Mouse (Mus musculus) kidney, postnatal 4 days (tissue): ENCODE measurements at regions not wholly inside any gene's neighbourhood (a gene's known extent, or its start where the extent isn't known, plus 50 kb on each side); places are given as distances from the start of the nearest gene placed in this dataset.
A peak's percentile ranks its signal among the peaks of the same experiment; 100 is the strongest.

ENCODE experiments used
- DNase-seq, 2 experiments: peaks; one replicate each; pipeline ENCODE4 v3.0.0; 2021; ENCODE audit warnings: mixed read lengths in 2 of 2

- DNase-seq: no peak
These were observed 298.4 kb downstream of the Ndfip2 start for GRCm38 (mm10) chr14:105556813-105557212.

- no peak for DNase-seq
These were observed 285.7 kb downstream of the Ndfip2 start for GRCm38 (mm10) chr14:105544066-105544465.

DNA sequence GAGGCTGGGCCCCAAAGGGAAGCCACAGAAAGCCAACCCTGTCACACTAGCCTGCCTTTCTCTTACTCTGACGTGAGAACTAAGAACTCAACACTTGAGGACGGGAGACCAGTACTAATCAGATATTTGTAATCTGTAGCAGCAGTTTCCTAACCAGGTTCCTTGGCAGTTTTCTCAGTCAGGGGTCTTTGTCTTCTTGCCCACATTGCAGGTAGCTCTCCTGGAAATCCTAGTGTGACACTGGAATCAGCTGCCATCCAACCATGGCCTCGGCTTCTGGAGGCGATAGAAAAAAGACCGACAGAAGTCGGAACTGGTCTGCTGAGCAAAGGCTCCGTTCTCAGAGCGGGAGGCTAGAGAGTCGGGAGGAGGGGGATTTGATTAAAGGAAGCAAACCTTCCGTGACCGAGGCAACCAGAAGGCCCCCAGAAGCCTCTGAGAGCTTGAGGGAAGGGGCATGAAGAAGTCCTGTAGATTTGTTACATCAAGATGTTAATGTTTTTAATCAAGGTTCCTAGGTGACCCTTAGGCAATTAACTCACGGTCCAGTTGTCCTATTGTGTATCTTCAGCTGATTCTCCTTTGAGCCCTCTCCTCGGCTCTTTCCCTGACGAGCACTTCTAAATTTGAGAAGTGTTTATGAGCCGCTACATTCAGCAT lies 284.2 kb downstream of the Ndfip2 start:
- peak; percentile 14 to 26 for DNase-seq

DNA sequence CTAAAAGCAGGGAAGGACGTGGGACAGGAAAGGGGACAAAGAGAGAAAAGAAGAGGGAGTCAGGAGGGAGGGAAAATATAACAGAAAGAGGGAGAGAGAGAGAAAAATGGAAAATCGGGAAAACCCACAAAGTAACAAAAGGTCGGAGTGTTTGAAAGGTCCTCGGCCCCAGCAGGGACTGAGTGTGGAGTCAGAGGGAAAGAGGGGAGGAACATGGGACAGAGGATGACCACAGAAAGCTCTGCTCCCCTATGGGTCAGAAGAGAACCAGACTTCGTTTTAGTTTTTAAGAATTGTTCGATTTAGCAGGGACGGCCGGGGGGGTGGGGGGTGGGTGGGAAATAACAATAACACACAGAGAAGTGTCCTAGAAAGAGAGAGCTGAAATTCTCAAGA lies 283.7 kb downstream of the Ndfip2 start:
- DNase-seq: no peak

DNA sequence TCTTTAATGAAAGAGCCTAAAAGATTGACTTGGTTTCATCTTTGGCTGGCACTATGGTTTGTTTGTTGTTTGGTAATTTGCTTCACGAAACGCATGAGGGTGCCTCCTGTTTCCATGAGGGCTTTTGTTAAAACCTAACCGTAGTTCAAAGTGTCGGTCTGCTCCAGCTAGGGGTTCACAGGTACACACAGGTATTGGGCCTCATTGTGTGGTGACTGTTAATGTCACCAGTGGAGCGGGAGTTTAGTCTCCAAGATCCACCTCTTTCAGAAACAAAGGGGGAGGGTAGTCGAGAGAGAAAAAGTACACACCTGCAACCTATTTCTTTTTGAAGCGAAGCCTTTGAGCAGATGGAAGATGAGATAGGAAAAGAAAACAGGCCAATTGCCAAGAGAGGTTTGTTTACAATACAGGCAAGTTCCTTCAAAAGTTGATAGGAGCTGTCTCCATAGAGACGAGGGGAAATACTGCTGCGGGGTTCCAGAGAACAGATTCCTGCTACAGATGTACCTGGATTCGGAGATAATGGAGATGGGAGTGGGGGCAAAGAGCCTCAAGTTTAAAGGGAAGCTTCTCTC lies 273.9 kb downstream of the Ndfip2 start:
- no peak for DNase-seq

GRCm38 (mm10) chr14:105528107-105528506 lies 269.7 kb downstream of the Ndfip2 start:
- no peak for DNase-seq

- DNase-seq: no peak
These were observed 265.5 kb downstream of the Ndfip2 start for GRCm38 (mm10) chr14:105523849-105524248.

DNA sequence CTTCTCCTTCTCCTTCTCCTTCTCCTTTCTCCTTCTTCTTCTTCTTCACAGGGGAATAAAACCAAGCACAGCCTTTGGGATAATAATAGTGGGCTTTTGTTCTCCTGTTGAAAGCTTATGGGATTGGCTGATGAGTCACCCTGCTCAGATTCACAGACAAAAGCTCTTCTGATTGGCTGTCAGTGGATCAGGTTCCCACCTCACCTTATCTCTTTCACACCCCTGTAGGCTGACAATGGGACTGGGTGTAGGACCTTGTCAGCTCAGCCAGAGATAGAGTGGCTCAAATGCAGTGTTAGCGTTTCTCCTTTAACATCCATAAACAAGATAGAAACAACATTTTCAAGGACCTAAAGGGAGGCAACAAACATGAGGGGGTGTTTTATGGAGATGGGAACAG lies 263.9 kb downstream of the Ndfip2 start:
- no peak for DNase-seq

GRCm38 (mm10) chr14:105518706-105519105 lies 260.3 kb downstream of the Ndfip2 start:
- no peak for DNase-seq

DNA sequence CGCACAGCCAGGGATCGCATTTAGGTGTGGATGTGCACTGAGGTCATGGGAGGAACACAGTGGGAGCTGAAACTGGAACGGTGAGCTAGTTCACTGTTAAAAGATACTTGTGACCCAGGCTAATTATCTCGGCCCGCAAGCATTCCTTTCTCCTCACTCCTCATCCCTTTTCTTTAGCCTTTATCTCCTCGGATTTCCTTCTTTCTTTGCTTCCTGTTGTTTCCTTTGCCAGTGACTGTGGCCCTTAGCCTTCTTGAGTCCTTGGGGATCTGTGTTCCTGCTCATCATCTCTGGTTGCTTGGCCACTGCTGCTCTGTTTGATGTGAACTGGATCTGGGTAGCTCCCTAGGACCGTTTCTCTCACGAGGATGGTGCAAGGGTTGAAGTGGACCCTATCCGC lies 256.0 kb downstream of the Ndfip2 start:
- no peak for DNase-seq

DNA sequence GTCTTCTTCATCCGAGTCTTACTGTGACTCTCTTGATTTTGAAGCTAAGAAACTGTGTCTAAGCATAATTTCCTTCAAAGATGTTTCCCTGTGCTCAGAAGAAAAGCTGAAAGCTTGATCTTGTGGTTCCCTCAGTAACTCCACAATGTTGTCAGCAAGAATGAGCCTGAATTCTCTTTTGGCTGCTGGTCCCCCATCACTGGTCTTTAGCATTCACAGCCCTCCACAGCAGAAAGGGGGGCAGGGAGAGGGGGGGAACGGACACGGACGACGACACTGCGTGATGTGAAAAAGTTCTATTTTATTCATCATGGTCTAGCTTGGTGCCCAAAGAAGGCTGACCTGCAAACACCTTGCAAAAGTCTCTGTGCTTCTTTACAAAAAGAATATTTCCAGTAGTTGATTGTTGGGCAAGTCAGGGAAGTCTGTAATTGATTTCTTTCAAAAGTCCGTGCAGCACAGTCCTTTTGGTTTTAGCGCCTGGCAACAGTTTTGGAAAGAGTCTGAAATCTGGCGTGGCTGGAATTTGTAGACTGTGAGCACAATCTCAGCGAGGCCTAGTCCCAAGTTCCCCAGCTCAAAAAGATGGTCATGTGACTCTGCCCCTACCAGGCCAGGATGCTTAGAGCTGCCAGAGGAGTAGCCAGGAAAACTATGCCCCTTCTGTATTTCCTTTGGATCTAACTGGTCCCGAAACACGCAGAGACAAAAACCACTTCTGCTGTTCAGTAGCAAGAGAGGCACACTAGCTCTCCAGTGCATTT lies 254.7 kb downstream of the Ndfip2 start:
- no peak for DNase-seq

DNA sequence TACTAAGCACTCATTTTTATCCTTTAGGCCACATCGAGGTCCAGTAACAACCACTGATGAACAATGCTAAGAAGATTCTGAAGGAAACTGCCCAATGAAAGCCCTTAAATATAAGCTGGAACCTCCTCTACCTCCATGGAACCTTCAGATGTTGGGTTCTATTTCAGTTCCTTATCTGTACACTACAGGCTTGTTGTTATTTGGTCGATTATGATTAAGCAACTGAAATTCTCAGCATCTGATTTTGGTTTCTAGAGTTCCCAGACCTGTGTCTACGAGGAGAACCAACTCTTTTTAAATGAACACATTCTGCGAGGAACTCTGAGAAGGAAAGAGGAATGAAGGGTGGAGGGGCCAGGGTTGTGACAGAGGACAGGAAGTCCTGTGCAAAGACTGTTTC lies 253.5 kb downstream of the Ndfip2 start:
- no peak for DNase-seq

GRCm38 (mm10) chr14:105511135-105511534 lies 252.8 kb downstream of the Ndfip2 start:
- no peak for DNase-seq

DNA sequence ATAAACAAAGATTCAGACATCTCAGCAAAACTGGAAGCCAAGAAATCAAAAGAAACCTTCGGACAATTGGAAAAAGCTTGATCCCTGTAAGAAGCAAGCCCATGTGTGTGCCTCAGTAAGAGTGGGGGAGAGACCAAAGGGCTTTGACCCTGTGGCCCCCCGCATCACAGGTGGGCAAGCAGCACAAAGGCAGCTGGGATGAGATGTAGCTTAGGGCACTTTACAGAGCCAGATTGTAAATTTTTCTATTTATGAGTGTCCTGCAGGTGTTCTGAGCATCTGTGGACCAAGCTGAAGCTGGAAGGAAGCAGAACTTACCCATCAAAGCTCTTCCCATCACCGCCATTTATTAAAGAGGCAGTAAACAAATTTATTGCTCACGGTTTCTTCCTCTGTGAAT lies 246.9 kb downstream of the Ndfip2 start:
- no peak for DNase-seq

DNA sequence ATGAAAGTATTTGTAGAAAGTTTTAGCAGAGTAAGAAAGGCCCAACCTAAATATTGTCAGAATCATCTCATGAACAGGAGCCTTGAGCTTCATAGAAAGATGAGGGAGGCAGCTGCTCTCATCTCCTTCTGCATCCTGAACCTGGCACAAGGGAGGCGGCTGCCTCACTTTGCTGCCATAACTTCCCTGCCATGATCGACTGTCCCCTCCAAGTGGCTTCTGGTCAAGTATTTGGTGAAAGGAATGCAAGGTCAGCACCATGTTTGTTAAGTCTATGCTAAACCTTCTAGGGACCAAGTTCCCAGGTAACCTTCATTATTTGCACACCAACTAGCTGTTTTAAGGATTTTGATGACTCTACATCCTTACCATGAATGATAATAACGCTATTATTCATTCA lies 246.0 kb downstream of the Ndfip2 start:
- no peak for DNase-seq

GRCm38 (mm10) chr14:105503806-105504205 lies 245.4 kb downstream of the Ndfip2 start:
- DNase-seq: no peak

- no peak for DNase-seq
These were observed 244.2 kb downstream of the Ndfip2 start for GRCm38 (mm10) chr14:105502633-105502975.

DNA sequence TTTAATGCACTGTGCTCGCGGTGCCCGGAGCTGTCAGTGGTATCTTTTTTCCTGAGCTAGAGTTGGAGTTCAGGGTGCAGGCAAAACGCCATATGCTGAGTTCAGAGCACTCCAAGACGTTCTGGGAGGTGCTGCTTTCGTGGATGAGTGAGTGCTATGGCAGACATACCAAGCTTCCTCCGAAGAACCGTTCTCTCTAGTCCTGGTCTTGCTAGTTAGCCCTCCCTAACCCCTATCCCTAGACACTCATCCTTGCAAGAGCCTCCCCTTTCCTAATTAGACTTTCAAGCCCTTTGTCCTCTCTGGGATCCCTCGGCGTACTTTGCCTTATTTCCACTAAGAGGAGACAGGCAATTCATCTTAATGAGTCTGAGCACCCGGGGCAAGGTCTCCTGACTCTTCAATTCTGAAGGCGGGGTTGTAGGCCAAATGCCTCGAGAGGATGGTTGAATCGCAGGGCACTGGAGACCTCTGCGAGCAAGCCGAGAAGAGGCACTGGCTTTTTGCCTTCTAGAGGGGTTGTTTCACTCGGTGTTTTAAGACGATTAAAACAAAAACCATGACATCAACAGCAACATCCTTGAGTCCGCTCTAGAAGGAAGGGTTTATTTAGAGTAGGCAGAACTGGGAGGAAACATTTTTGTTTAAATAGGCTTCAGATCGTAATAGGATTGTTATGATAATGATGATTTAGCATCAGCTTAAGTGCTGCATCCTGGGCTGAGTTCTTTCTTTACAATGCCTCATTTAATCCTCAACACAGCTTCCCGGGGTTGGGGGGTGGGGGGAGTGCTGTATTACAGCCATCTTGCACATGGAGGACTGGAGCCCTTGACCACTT lies 243.6 kb downstream of the Ndfip2 start:
- DNase-seq: peak; percentile 41 to 61

- DNase-seq: peak; percentile 24 to 52
These were observed 242.8 kb downstream of the Ndfip2 start for GRCm38 (mm10) chr14:105500966-105501741.

- DNase-seq: peak; percentile 65 to 73
These were observed 241.0 kb downstream of the Ndfip2 start for GRCm38 (mm10) chr14:105499319-105499895.

- no peak for DNase-seq
These were observed 240.0 kb downstream of the Ndfip2 start for GRCm38 (mm10) chr14:105498155-105498906.
